Mouse (Mus musculus) cerebellum, adult 11-12 months (tissue): Measurements from ENCODE around the gene Maml3.

Source experiments
- DNase-seq: peaks from one replicate; pipeline ENCODE4 v3.0.0; 2022

Gene Maml3

GRCm38 (mm10) chr3:51646301-51646700 is 458.6 kb downstream of the Maml3 start:
- no peak for DNase-seq

- no peak for DNase-seq
These were observed 459.4 kb downstream of the Maml3 start for GRCm38 (mm10) chr3:51645484-51645883.

GRCm38 (mm10) chr3:51638260-51638659 is 466.6 kb downstream of the Maml3 start:
- DNase-seq, result no peak

- no peak for DNase-seq
These were observed 467.6 kb downstream of the Maml3 start for GRCm38 (mm10) chr3:51637326-51637725.

- no peak for DNase-seq
These were observed 468.2 kb downstream of the Maml3 start for GRCm38 (mm10) chr3:51636700-51637099.

GRCm38 (mm10) chr3:51635960-51636359 is 468.9 kb downstream of the Maml3 start:
- DNase-seq, result no peak
